Mouse (Mus musculus): ENCODE measurements around the gene Trak1.

The Trak1 gene

GRCm38 (mm10) chr9:121295221-121295620, 2.1 kb upstream of the Trak1 start:
- no peak for DNase-seq (ENCODE audit: low read depth, low spot score)

- DNase-seq (ENCODE audit: low read depth, low spot score): no peak
Measured at GRCm38 (mm10) chr9:121298065-121298398, 730 bp downstream of the Trak1 start.

GRCm38 (mm10) chr9:121298411-121299091, 1.2 kb downstream of the Trak1 start:
- no peak for DNase-seq (ENCODE audit: low read depth, low spot score)

- DNase-seq (ENCODE audit: low read depth, low spot score): no peak
Measured at GRCm38 (mm10) chr9:121299223-121299755, 2.0 kb downstream of the Trak1 start.

GRCm38 (mm10) chr9:121299976-121300570, 2.8 kb downstream of the Trak1 start:
- DNase-seq (ENCODE audit: low read depth, low spot score): no peak

- DNase-seq (ENCODE audit: low read depth, low spot score): no peak
Measured at GRCm38 (mm10) chr9:121301041-121301920, 4.0 kb downstream of the Trak1 start.

- no peak for DNase-seq (ENCODE audit: low read depth, low spot score)
Measured at GRCm38 (mm10) chr9:121302543-121302942, 5.2 kb downstream of the Trak1 start.

GRCm38 (mm10) chr9:121303086-121303485, 5.8 kb downstream of the Trak1 start:
- no peak for DNase-seq (ENCODE audit: low read depth, low spot score)

GRCm38 (mm10) chr9:121303748-121304147, 6.4 kb downstream of the Trak1 start:
- DNase-seq (ENCODE audit: low read depth, low spot score): no peak

GRCm38 (mm10) chr9:121304520-121304919, 7.2 kb downstream of the Trak1 start:
- no peak for DNase-seq (ENCODE audit: low read depth, low spot score)

- DNase-seq (ENCODE audit: low read depth, low spot score): no peak
Measured at GRCm38 (mm10) chr9:121305456-121305855, 8.2 kb downstream of the Trak1 start.

GRCm38 (mm10) chr9:121309287-121309686, 12.0 kb downstream of the Trak1 start:
- no peak for DNase-seq (ENCODE audit: low read depth, low spot score)

- DNase-seq (ENCODE audit: low read depth, low spot score): no peak
Measured at GRCm38 (mm10) chr9:121310501-121310900, 13.2 kb downstream of the Trak1 start.

- no peak for DNase-seq (ENCODE audit: low read depth, low spot score)
Measured at GRCm38 (mm10) chr9:121311846-121312236, 14.5 kb downstream of the Trak1 start.

- peak; percentile 62 for DNase-seq (ENCODE audit: low read depth, low spot score)
Measured at GRCm38 (mm10) chr9:121312237-121312891, 15.1 kb downstream of the Trak1 start.

GRCm38 (mm10) chr9:121313656-121314374, 16.5 kb downstream of the Trak1 start:
- DNase-seq (ENCODE audit: low read depth, low spot score): peak; percentile 84

- DNase-seq (ENCODE audit: low read depth, low spot score): no peak
Measured at GRCm38 (mm10) chr9:121314541-121315152, 17.3 kb downstream of the Trak1 start.

GRCm38 (mm10) chr9:121315901-121316595, 18.7 kb downstream of the Trak1 start:
- no peak for DNase-seq (ENCODE audit: low read depth, low spot score)

GRCm38 (mm10) chr9:121316621-121317405, 19.5 kb downstream of the Trak1 start:
- no peak for DNase-seq (ENCODE audit: low read depth, low spot score)
